Mouse (Mus musculus) c-Kit-positive CD71-positive TER-119-negative erythroid progenitor cells, embryonic 14.5 days (primary cell): Measurements from ENCODE around the gene Fstl1.

Experiments used
- DNase-seq: peaks from one replicate; pipeline ENCODE4 v3.0.0-alpha.2; 2013; ENCODE audit warnings: low read depth

Fstl1 gene

DNA sequence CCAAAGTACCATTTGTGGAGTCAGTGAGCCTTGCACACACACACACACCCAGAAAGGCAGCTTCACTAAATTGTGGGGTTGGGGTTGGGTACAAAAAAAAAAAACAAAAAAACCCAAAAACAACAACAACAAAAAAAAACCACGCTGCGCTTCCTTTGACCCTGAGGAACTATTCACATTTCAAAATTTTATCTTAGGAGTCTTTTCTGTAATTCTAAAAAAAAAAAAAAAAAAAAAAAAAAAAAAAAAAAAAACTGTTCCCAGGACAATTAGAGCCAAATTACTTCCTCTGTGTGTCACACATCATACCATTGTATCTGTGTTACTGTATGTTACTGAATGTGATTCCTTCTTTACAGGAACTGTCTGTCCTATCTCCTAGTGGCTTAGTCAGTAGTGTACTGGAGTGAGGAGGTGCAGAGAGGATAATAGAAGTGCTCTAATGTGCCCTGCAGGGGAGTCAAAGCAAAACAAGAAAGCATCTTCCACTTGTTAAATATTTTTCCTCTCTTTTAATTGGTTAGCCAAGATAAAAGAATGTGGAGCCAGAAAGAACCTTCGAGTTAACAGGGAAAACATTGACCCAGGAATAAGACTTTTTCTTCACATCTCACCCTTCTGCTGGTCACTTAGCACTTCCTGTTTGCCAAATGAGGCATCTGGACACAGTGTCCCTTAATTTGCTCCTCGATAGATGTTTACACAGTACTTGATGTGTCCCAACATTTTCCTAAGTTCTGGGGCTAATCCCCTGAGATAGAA, 93.0 kb downstream of the Fstl1 start:
- DNase-seq = no peak

- DNase-seq = no peak
Measured at GRCm38 (mm10) chr16:37871112-37871715, 94.5 kb downstream of the Fstl1 start.

- no peak for DNase-seq
Measured at GRCm38 (mm10) chr16:37874501-37875235, 98.0 kb downstream of the Fstl1 start.

GRCm38 (mm10) chr16:37877406-37877805, 100.7 kb downstream of the Fstl1 start:
- no peak for DNase-seq

DNA sequence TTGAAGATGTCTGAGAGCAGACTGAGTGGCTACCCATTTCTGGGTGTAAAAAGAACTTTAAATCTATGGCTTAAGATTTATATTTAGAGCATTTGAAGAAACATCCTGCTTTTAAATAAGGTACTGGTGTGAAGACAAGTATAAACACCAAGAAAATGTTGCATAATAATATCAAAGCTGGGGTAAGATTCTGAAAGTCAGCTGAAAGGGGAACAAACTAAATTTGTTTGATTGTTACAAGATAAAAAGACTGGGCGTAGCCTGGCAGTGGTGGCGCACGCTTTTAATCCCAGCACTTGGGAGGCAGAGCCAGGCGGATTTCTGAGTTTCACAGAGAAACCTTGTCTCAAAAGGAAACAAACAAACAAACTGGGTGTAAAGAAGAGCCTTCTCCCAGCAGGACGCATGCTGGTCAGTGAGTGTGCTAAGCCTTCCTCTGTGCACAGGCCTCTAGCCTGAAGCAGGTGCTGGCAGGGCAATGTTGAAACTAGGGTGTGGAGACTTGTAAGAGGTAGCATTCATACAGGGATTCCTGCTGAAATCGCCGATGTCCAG, 102.4 kb downstream of the Fstl1 start:
- no peak for DNase-seq

DNA sequence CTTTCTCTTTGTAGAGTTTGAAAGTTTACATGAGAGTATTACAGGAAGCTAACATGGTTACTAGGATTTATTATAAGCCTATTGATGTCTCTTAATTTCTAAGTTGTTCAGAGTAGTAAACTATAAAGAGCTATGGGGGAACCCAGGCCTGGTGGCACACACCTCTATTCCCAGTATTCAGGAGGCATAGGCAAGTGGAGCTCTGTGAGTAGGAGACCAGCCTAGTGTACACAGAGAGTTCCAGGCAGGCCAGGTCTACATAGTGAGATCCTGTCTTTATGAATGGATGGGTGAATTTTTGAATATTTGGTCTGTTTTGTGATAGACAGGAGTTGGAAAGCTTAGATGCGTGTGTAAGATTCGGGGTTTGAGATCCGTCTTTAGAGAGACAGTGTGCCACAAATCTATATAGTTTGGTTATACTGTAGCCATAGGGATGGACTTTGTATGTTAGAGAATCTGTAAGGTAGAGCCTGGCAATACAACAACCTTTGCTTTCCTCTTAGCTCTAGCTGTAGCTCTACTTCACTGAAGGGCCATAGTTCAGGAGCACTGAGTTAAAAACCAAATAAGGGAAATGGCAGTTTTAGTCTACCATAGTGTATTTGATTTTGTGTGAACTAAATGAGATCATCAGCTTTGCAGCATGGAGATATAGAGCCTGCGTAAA, 103.2 kb downstream of the Fstl1 start:
- DNase-seq = no peak

DNA sequence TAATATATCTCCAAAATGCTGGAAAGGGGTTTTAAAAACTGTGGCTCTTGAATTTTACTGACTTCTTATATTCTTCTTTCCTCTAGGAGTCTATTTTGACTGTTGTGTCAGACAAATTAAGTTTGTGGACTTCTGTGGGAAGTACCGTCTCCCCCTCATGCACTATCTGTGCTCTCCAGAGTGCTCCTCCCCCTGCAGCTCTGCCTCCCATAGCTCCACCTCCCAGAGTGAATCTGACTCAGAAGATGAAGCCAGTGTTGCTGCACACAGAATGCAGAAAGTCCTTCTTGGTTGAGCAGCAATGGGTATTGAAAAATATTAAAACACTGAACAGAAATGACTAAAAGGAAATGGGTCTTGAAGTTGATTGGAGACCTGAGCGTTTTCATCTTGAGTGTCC, 104.5 kb downstream of the Fstl1 start:
- no peak for DNase-seq
